Mouse (Mus musculus): ENCODE measurements around the gene Eya4. TPM values are rescaled to one million over a fixed set of nuclear protein-coding genes. Genes with fewer than 3 reads are reported as not detected.

Gene Eya4
- polyA plus RNA-seq, 1 experiment from 2014 or later = 17.9 TPM

DNA sequence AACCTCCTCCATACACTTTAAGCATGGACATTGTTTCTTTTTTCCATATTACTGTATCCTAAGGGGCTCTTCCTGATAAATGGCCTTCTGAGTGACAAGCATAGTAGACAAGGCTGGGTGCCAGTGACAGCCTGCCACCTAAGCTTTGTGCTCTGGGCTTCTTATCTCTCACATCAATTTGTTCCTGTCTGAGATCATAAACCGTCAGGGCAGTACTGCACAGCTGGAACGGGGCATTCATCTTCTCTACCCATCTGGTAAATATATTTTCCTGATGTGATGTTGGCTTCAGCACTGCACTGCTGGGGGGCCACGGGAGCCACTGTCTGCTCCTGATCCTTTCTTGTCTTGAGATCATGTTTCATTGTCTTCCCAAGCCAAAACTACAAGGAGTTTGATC lies 261.8 kb downstream of the Eya4 start:
- ATAC-seq (ENCODE audit: insufficient number of reproducible peaks, insufficient read depth, low FRiP score, low TSS enrichment) = no peak
- no peak overlapping the region for H3K27ac ChIP-seq
- peaks cover 13% of the 10 kb centered on the region; the same call in 1 of the 2 replicates for H3K4me1 ChIP-seq
- H3K9ac ChIP-seq = no peak overlapping the region
- WGBS = 29% methylated on average over 3 of the region's 3 CpGs
- H3K4me2 ChIP-seq (replicated peaks) = no peak overlapping the region
- no peaks in the 10 kb centered on the region for H3K9me3 ChIP-seq
- no peak overlapping the region for H3K4me3 ChIP-seq
- no peaks in the 10 kb centered on the region for H3K36me3 ChIP-seq
- H3K27me3 ChIP-seq = no peaks in the 10 kb centered on the region

DNA sequence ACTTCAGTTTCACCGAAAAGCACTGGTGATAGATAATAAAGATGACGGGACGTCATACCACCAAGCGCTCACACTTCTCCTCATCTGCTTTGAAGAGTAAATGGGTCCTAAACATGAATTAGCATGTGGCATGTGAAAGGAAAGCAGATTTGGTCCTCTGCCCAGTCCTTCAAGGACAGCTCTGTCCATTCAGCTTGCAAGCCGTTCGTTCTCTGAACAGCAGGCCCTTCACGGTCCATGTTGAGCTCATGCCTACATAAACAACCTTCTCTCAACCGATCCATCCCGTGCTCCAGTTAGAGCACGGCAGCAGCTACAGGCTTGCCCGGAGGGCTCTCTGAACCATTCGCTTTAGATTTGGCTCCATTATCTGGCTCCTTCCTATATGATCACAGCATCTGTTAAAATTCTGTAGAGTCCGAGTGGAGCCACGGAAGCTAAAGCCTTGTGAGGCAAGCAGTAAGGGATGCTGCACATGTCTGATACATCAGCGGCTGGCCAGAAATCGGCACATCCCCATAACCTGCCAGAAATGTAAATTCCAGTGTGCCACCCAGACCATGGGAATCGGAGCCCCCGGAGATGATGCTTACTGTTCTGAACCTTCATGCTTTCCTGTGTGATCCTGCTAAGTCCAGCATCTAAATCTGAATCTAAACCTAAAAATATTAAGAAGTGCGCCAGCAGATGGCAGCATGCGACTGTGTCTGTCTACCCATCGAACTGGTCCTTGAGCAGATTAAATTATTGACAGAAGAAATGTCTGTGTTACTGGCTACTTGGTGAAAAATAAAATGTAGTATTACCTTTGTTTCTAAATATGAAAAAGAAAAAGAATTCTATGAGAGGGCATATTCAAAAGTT lies 264.0 kb downstream of the Eya4 start:
- Histone ChIP-seq H3K4me1 (0 out of 2 replicates have a peak, but pooled peaks cover 8% of the 10 kb centered on the region), H3K36me3 (no peaks in the 10 kb centered on the region), H3K4me3 (no peak overlapping the region), H3K9ac (no peak overlapping the region), H3K4me2 (replicated peaks) (no peak overlapping the region), H3K27me3 (no peaks in the 10 kb centered on the region; the same call in 1 of the 2 replicates), H3K27ac (no peak overlapping the region), H3K9me3 (no peaks in the 10 kb centered on the region)
- ATAC-seq (ENCODE audit: insufficient number of reproducible peaks, insufficient read depth, low FRiP score, low TSS enrichment) = no peak
- 67% methylated on average over 21 of the region's 21 CpGs for WGBS

DNA sequence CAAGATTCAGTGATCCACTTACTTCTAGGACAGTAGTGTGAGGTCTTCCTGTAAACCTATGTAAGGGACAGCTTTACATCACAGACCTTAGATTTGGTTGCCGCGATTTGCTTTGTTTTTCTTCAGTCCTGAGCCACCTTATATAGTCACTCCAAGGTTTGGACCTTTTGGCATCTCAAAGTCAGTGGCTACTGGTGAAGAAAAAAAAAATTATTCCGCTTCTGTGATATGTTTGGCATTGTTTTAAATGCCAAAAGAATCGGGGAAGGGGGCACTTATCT lies 269.1 kb downstream of the Eya4 start:
- Histone ChIP-seq H3K36me3 (no peaks in the 10 kb centered on the region), H3K4me3 (no peak overlapping the region), H3K27me3 (no peaks in the 10 kb centered on the region; the same call in 1 of the 2 replicates), H3K9me3 (no peaks in the 10 kb centered on the region), H3K4me1 (no peaks in the 10 kb centered on the region), H3K9ac (no peak overlapping the region), H3K4me2 (replicated peaks) (no peak overlapping the region), H3K27ac (no peak overlapping the region)
- WGBS = 32% methylated on average over 4 of the region's 4 CpGs
- no peak for ATAC-seq (ENCODE audit: insufficient number of reproducible peaks, insufficient read depth, low FRiP score, low TSS enrichment)

DNA sequence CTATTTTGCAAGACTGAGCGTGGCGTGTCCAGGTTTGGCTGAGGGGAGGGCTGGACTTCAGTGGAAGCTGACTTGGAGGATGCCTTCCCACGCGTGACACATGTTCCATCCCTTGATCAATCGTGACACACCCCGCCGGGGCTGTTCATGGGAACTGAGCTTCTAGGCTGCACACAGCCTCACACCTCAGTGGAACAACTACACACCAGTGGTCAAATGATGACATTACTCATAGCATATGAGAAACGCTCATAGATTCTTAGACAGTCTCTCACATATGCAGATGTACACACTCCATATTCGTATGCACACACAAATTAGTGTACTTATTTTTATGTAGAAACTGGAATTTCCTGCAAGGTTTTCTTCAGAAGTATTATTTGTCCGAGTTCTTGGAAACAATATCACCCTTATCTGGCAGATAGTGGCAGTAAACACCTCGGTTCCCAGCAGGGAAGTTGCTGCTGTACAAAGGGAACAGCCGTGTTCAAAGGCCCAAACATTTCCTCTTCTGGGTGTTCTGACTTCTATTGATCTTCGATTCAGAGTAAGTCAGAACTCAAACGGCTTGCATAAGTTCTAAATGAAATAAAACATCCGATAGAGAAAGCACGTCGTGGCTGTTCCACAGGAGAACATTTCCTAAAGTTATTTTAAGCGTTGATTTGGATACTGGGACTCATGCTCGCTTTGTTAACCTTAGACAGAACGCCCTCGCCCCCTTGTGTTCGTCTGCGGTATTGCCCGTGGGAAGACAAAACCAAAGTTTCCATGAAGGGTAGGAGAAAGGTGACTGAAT lies 269.6 kb downstream of the Eya4 start:
- ATAC-seq (ENCODE audit: insufficient number of reproducible peaks, insufficient read depth, low FRiP score, low TSS enrichment) = no peak
- H3K4me2 ChIP-seq (replicated peaks) = peak overlapping the region; percentile 16; the same call in 1 of the 2 replicates
- H3K9me3 ChIP-seq = no peaks in the 10 kb centered on the region
- no peaks in the 10 kb centered on the region for H3K36me3 ChIP-seq
- H3K27ac ChIP-seq = no peak overlapping the region
- H3K9ac ChIP-seq = no peak overlapping the region
- WGBS = 36% methylated on average over 24 of the region's 24 CpGs
- no peaks in the 10 kb centered on the region; the same call in 1 of the 2 replicates for H3K27me3 ChIP-seq
- H3K4me3 ChIP-seq = no peak overlapping the region
- no peaks in the 10 kb centered on the region for H3K4me1 ChIP-seq

DNA sequence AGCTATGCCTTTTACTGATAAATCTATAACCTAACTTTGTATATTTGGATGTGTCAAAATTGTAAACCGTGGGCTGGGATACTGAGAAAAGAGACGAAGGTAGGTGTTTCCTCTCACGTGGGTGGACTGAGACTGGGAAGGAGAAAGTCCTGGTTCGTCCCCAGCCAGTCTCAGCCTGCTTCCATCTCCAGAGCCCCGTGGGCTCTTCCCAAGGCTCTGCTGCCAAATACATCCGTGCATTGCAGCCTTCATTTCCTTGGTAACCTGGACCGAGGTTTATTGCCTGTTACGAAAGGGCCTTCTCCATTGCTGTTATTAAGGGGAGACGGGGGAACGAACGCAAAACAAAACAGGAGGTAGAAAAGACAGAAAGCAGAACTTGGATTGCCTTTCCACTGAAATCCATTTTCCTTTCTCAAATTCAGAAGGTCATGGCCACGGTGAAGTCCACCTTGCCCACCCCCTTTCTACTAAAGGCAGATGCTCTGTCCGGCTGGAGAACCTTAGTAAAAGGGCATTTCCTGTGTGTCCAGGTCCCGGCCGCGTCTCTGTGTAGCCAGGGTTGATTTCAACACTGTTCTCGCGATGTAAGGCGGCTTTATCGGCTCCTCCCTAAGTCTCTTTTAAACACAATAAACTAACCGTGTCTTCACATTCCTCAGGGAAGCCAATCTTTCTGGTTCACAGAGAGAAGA lies 273.7 kb downstream of the Eya4 start:
- Histone ChIP-seq H3K4me1 (no peaks in the 10 kb centered on the region), H3K9me3 (no peaks in the 10 kb centered on the region), H3K27ac (no peak overlapping the region), H3K9ac (no peak overlapping the region), H3K4me2 (replicated peaks) (0 out of 2 replicates have a peak overlapping the region, but pooled peaks have one; percentile 11), H3K27me3 (no peaks in the 10 kb centered on the region), H3K4me3 (no peak overlapping the region), H3K36me3 (no peaks in the 10 kb centered on the region)
- no peak for ATAC-seq (ENCODE audit: insufficient number of reproducible peaks, insufficient read depth, low FRiP score, low TSS enrichment)
- 69% methylated on average over 21 of the region's 21 CpGs for WGBS

DNA sequence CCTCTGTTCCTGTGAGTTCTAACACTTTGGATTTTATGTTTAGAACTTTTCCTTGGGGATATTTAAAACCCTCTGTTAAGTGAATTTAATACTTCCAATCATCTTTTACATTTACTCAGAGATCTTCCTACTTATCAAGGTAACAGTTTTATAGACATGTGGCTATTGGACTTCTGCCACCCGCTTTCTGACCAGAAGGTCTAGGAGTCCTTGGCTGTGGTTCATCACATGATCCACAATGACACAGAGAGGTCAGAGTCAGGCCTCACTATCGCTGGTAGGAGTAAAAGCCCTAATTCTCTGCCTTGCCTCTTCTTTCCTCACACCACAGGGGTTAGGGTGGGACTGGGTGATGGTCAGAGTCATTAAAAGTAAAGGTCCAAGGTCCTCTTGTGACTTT lies 277.2 kb downstream of the Eya4 start:
- Histone ChIP-seq H3K4me3 (no peak overlapping the region), H3K27ac (no peak overlapping the region), H3K4me2 (replicated peaks) (no peak overlapping the region), H3K9me3 (no peaks in the 10 kb centered on the region), H3K9ac (no peak overlapping the region), H3K4me1 (no peaks in the 10 kb centered on the region), H3K36me3 (no peaks in the 10 kb centered on the region), H3K27me3 (no peaks in the 10 kb centered on the region)
- no peak for ATAC-seq (ENCODE audit: insufficient number of reproducible peaks, insufficient read depth, low FRiP score, low TSS enrichment)
- 58% methylated on average over 2 of the region's 2 CpGs for WGBS

DNA sequence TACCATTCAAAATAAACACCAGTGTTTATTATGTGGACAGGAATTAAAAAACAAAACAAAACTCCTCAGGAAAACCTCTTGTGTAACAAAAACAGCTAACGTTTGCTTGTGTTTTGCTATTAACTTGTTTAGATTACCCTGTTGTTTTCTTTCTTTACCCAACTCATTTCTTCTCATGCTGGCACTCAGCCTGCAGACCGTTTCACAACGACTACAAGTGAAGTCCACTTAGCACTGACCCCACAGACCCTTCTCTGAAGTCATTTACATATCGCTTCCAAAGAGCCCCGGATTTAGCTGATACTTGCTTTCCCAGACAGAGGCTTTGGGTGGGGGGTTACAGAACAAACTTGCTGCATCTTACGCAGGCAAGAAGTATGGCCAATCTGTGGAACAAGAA lies 286.9 kb downstream of the Eya4 start:
- Histone ChIP-seq H3K36me3 (no peaks in the 10 kb centered on the region), H3K4me2 (replicated peaks) (no peak overlapping the region), H3K27ac (no peak overlapping the region), H3K9ac (no peak overlapping the region), H3K4me3 (no peak overlapping the region), H3K9me3 (no peaks in the 10 kb centered on the region), H3K27me3 (no peaks in the 10 kb centered on the region), H3K4me1 (peaks cover 10% of the 10 kb centered on the region)
- 58% methylated on average over 6 of the region's 6 CpGs for WGBS
- ATAC-seq (ENCODE audit: insufficient number of reproducible peaks, insufficient read depth, low FRiP score, low TSS enrichment) = no peak

DNA sequence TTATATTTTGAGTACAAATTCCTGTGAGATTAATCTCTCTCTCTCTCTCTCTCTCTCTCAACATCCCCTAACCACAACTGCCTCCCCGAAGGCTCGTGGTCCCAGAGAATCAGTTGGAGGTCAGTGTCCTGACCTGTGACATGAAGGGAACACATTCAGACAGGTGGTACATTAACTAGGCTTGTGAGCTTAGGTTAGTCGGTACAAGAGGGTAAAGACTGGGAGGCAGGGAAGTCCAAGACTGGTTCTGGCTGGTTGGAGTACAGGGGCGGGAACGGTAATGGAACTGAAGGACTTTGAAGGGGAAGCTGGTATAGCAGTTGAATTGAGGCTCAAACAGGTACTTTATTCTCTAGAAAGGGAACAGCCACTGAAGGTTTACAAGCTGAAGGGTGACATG lies 287.9 kb downstream of the Eya4 start:
- H3K4me1 ChIP-seq = peaks cover 10% of the 10 kb centered on the region
- no peak for ATAC-seq (ENCODE audit: insufficient number of reproducible peaks, insufficient read depth, low FRiP score, low TSS enrichment)
- H3K36me3 ChIP-seq = no peaks in the 10 kb centered on the region
- WGBS = 83% methylated on average over 5 of the region's 5 CpGs
- no peak overlapping the region for H3K4me3 ChIP-seq
- H3K27me3 ChIP-seq = no peaks in the 10 kb centered on the region
- H3K27ac ChIP-seq = no peak overlapping the region
- H3K9me3 ChIP-seq = no peaks in the 10 kb centered on the region
- H3K9ac ChIP-seq = no peak overlapping the region
- H3K4me2 ChIP-seq (replicated peaks) = no peak overlapping the region

DNA sequence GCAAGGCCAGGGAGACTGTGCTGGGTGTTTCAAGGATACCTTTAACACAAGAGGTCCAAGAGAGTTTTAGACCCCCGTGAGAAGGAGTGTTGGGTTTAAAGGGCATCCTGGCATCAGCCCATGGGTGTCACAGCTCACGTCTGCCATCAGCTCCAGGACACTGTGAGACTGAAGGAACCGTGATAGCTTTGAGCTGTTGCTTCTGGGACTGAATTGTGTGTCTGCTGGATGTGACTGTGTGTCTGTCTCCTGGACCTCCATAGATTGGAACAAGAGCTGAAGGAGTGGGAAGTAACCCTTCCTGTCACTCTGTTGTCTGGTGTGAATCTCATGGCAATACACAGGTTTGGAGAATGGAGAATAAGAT lies 289.9 kb downstream of the Eya4 start:
- no peak for ATAC-seq (ENCODE audit: insufficient number of reproducible peaks, insufficient read depth, low FRiP score, low TSS enrichment)
- 0 out of 2 replicates have a peak overlapping the region, but pooled peaks have one; percentile 25 for H3K27ac ChIP-seq
- H3K4me1 ChIP-seq = peaks cover 10% of the 10 kb centered on the region
- H3K9me3 ChIP-seq = no peaks in the 10 kb centered on the region
- H3K4me2 ChIP-seq (replicated peaks) = 0 out of 2 replicates have a peak overlapping the region, but pooled peaks have one; percentile 13
- 68% methylated on average over 3 of the region's 3 CpGs for WGBS
- H3K9ac ChIP-seq = no peak overlapping the region
- H3K4me3 ChIP-seq = no peak overlapping the region
- no peaks in the 10 kb centered on the region for H3K27me3 ChIP-seq
- no peaks in the 10 kb centered on the region for H3K36me3 ChIP-seq

DNA sequence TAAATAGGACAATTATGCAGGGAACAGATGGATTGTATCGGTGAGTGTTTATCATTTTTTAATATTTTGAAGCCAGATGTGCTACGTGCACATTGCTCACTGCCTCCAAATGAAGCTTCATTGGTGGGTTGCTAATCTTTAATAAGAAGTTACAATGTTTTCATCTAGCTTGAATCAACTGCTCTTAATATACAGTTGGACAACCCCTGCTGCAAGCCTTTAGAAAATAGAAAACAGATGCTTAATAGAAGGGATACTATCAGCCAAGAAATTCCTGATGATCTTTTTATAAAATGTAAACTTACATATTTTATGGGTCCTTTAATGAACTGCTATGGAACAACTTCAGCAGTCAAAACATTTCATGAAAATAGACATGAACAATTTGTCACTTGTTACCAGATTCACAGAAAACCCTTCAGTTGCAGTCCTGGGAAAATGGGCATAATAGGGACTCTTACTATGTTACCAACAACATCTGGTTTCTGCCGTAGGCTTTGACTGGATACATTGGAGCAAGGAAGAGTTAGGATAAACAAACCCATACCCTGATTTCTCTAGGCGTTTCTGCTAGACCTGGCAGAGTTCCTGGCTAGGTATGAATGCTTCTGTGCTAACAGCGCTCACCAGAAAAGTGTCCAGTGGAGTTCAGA lies 290.4 kb downstream of the Eya4 start:
- Histone ChIP-seq H3K27ac (0 out of 2 replicates have a peak overlapping the region, but pooled peaks have one; percentile 25), H3K36me3 (no peaks in the 10 kb centered on the region), H3K9me3 (no peaks in the 10 kb centered on the region), H3K27me3 (no peaks in the 10 kb centered on the region), H3K4me2 (replicated peaks) (0 out of 2 replicates have a peak overlapping the region, but pooled peaks have one; percentile 13), H3K4me1 (peaks cover 10% of the 10 kb centered on the region), H3K9ac (no peak overlapping the region), H3K4me3 (no peak overlapping the region)
- 44% methylated on average over 5 of the region's 5 CpGs for WGBS
- 0 out of 2 replicates have a peak, but pooled peaks have one; percentile 22 for ATAC-seq (ENCODE audit: insufficient number of reproducible peaks, insufficient read depth, low FRiP score, low TSS enrichment)

DNA sequence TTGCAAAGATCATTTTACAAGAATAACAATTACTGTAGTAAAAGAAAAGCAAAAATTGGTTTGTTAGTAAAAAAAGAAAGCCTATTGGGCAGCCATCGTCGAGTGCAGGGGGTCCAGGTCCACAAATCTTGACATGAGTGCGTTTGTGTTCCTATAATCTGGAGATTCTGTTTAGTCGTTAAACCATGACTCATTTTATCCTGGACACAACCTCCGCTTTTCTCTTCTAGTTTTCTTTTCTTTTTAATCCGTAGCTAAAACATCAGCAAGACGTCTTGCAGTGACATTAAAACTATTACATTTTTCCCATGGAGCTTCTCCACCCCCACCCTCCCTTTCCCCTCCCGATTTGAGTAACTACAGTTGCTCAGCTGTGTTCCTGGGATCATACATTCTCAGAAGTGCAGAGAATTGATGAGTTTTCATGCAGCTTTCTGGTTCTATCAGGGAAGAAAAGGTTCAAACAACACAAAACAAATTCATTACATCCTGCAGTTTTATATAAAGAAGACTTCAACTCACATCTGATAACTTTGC lies 297.1 kb downstream of the Eya4 start:
- H3K9me3 ChIP-seq = no peaks in the 10 kb centered on the region
- H3K4me3 ChIP-seq = no peak overlapping the region
- H3K27me3 ChIP-seq = no peaks in the 10 kb centered on the region
- no peak overlapping the region for H3K9ac ChIP-seq
- H3K27ac ChIP-seq = no peak overlapping the region
- ATAC-seq (ENCODE audit: insufficient number of reproducible peaks, insufficient read depth, low FRiP score, low TSS enrichment) = no peak
- no peaks in the 10 kb centered on the region for H3K36me3 ChIP-seq
- H3K4me2 ChIP-seq (replicated peaks) = no peak overlapping the region
- 81% methylated on average over 8 of the region's 8 CpGs for WGBS
- H3K4me1 ChIP-seq = no peaks in the 10 kb centered on the region

Data from embryonic facial prominence, embryonic 12.5 days (tissue).